Mouse (Mus musculus): Measurements from ENCODE around the gene Ppp1r17.

DNA sequence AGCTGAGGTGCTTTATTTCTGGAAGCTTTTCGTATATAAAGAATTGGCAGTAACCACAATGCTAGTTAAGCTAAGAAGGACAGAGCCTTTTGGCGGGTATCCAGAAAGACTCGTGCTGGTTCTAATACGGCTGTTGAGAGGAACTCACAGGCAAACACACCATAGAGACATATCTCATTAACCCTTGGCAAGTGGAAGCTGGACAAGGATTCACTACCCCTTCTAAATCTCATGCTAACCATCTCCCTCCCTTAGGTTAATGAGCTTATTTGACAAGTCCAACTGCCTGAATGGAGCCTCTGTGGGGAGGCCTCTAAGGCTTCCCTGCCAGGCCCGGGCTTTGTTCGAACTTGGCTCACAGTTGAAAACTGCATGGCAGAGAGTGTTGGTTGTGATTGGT, 10.0 kb downstream of the Ppp1r17 start:
- TF ChIP-seq CTCF (IDR thresholded peaks at IDR 0.05) (no peak), EP300 (IDR thresholded peaks at IDR 0.05) (no peak)
